Mouse (Mus musculus): ENCODE data around the gene Sorcs2.

DNA sequence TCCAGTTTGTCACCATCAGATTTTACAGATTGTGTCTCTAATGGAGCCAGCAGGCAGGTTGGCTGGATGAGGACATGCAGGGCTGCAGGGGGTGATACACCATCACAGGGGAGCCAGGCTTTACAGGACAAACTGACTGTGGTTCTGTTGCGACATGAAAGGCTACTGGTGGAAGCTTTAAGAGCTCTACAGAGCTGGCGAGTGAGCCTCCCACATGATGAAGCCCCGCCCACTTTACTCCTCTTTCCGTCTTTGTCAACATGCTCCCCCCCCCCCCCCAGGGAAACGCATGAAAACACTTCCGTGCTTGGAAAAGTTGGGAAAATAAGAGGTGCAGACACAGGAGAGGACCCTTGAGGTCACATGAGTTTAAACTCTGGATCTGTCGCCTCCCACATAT lies 219.7 kb downstream of the Sorcs2 start:
- no peak for TF ChIP-seq CTCF (IDR thresholded peaks at IDR 0.05; ENCODE audit: insufficient read depth, low read length)
- no peak for TF ChIP-seq POLR2A (IDR thresholded peaks at IDR 0.05; ENCODE audit: borderline replicate concordance, extremely low read depth, low read depth, low read length)

Data from lung, adult 2 months (tissue).